Mouse (Mus musculus) adrenal gland, postnatal 25 days (tissue): ENCODE data around the gene Arf5. TPM values are rescaled to one million over a fixed set of nuclear protein-coding genes. Genes with fewer than 3 reads are reported as not detected.

Experiments used
- DNase-seq: peaks from one replicate; pipeline ENCODE4 v3.0.0; 2021; ENCODE audit warnings: mixed read lengths
- long read RNA-seq: library from polyadenylated mRNA; stranded (forward); transcript quantifications from one replicate; pipeline ENCODE4 v2.0.0, GENCODE M21; 2021
- total RNA-seq: library from RNA; stranded (reverse); gene quantifications from 2 replicates; pipeline ENCODE4 v1.2.3, GENCODE M21; 2021

The Arf5 gene
- total RNA-seq = 156 and 169 TPM in 2 replicates
- long read RNA-seq, transcript Arf5-201 (6 exons, 1,116 nt) = major isoform, 150 of 168 reads
- long read RNA-seq, partial matches to known transcripts = 12 of 168 reads
- long read RNA-seq, other reads (novel, unspliced or antisense) = 3 of 168 reads

- DNase-seq = peak; percentile 99
Observed at GRCm38 (mm10) chr6:28423313-28423712, at the start of gene Arf5. Gene Arf5 (plus strand): TSS chr6:28423560.

GRCm38 (mm10) chr6:28381983-28382382, 41.4 kb upstream of the Arf5 start:
- DNase-seq = no peak

GRCm38 (mm10) chr6:28385169-28385568, 38.2 kb upstream of the Arf5 start:
- DNase-seq = no peak

- DNase-seq = no peak
Observed at GRCm38 (mm10) chr6:28389038-28389437, 34.3 kb upstream of the Arf5 start.

GRCm38 (mm10) chr6:28396051-28396852, 27.1 kb upstream of the Arf5 start:
- no peak for DNase-seq

GRCm38 (mm10) chr6:28396853-28397457, 26.4 kb upstream of the Arf5 start:
- DNase-seq = no peak

GRCm38 (mm10) chr6:28397681-28398203, 25.6 kb upstream of the Arf5 start, which contains the start of gene Zfp800:
Gene Zfp800 (minus strand): TSS chr6:28398005.
- DNase-seq = peak; percentile 12

- no peak for DNase-seq
Observed at GRCm38 (mm10) chr6:28398726-28399125, 24.6 kb upstream of the Arf5 start.

- DNase-seq = no peak
Observed at GRCm38 (mm10) chr6:28399791-28400190, 23.6 kb upstream of the Arf5 start.

- no peak for DNase-seq
Observed at GRCm38 (mm10) chr6:28410053-28410452, 13.3 kb upstream of the Arf5 start.

GRCm38 (mm10) chr6:28411236-28411635, 12.1 kb upstream of the Arf5 start:
- no peak for DNase-seq

GRCm38 (mm10) chr6:28416981-28417380, 6.4 kb upstream of the Arf5 start:
- DNase-seq = no peak

GRCm38 (mm10) chr6:28418449-28418848, 4.9 kb upstream of the Arf5 start:
- peak; percentile 85 for DNase-seq

GRCm38 (mm10) chr6:28419673-28420072, 3.7 kb upstream of the Arf5 start:
- DNase-seq = no peak

- no peak for DNase-seq
Observed at GRCm38 (mm10) chr6:28420361-28420760, 3.0 kb upstream of the Arf5 start.

- no peak for DNase-seq
Observed at GRCm38 (mm10) chr6:28420865-28421264, 2.5 kb upstream of the Arf5 start.

GRCm38 (mm10) chr6:28421469-28422000, 1.8 kb upstream of the Arf5 start:
- DNase-seq = peak; percentile 96

- DNase-seq = no peak
Observed at GRCm38 (mm10) chr6:28422651-28423290, 589 bp upstream of the Arf5 start.

GRCm38 (mm10) chr6:28423767-28424695, 671 bp downstream of the Arf5 start:
- DNase-seq = peak; percentile 52

- DNase-seq = no peak
Observed at GRCm38 (mm10) chr6:28425019-28425418, 1.7 kb downstream of the Arf5 start.
